Mouse (Mus musculus): ENCODE measurements at regions not wholly inside any gene's neighbourhood (a gene's known extent, or its start where the extent isn't known, plus 50 kb on each side); places are given as distances from the start of the nearest gene placed in this dataset.
A peak's percentile ranks its signal among the peaks of the same experiment; 100 is the strongest.

- no peak for DNase-seq
These were observed 412.0 kb upstream of the Pitx2 start for GRCm38 (mm10) chr3:128787686-128788085.

GRCm38 (mm10) chr3:128795931-128796330 is 403.7 kb upstream of the Pitx2 start:
- no peak for DNase-seq

- no peak for DNase-seq
These were observed 401.8 kb upstream of the Pitx2 start for GRCm38 (mm10) chr3:128797829-128798228.

DNA sequence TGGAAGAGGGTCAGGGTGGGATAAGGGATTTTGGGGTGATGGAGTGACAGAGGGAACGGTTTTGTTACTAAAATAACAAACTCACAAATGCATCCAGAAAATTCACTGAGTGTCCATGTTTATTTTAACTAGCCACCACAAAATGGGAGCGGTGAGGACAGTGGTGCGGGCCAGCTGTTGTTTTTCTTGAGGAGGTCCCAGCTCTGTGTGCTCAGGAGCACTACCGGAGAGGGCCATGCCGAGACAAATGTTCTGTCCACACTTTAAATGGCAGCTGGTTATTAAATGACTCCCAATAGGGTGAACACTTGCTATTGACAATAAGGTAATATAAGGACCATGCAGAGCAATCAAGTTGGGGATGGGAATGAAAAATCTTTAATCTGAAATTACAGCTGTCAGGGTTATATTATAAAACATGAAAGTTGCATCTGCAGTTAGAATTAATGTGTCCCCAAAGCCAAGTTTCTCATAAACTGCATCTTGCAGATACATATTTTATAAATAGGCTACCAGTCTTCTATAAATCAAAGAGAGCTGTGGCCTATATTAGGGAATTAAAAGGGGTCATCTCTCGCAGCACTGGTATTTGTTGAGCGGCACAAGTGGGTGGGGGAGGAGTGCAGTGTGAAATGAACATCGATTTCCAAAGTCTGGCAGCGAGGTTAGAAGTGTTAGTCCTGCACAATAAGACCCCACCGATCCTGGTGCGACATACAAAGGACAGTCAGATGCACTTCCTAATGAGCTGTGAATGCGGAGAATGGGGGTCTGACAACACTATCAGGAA is 370.1 kb upstream of the Pitx2 start:
- no peak for DNase-seq

DNA sequence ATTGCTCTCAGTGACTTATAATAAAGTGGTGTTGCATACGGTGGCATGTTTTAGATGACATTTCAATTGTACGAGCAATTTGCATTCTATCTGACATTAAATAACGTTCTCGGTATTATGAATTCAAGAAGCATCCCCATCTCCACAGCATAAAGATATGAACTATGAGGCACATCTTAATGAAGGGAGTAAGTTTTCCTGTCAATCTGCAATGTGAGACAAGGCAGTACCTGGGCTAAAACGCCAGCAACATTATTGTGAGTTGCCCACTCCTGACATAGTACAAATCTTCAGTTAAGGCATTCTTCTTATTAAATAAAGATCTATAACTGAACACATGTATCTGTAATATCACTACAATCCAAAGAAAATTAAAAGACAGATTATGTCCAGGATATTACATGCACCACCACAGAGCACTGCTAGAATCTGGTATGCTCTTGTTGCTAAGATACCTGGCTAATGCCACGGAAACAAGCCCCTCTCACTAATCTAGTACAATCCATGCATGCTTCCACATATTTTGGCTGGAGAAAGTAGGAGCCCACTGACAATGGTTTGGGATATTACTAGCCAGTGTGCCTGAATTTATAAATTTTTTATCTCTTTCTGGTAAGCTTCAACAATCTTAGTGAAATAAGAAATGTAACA is 349.2 kb upstream of the Pitx2 start:
- DNase-seq: no peak

DNA sequence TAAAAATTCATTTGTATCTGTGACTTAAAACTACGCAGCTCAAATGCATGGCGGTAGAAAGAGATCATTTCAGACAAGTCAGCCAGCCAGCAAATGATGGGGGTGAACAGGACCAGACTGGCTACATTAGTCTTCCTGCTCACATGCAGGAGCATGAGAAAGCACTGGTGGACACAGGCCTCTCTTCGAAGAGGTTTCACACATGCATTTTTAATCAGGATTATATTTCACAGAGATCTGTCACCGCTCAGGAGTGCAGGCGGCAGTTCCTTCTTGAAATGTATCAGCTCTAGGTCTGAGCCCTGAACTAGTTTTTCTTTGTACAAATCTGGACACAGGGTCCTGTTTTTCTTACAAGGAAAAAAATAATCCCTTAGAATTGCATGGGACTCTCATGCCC is 343.2 kb upstream of the Pitx2 start:
- no peak for DNase-seq

- DNase-seq: no peak
These were observed 317.8 kb upstream of the Pitx2 start for GRCm38 (mm10) chr3:128881685-128882444.

GRCm38 (mm10) chr3:128883636-128884195 is 316.0 kb upstream of the Pitx2 start:
- DNase-seq: no peak

GRCm38 (mm10) chr3:128886678-128887077 is 313.0 kb upstream of the Pitx2 start:
- no peak for DNase-seq

DNA sequence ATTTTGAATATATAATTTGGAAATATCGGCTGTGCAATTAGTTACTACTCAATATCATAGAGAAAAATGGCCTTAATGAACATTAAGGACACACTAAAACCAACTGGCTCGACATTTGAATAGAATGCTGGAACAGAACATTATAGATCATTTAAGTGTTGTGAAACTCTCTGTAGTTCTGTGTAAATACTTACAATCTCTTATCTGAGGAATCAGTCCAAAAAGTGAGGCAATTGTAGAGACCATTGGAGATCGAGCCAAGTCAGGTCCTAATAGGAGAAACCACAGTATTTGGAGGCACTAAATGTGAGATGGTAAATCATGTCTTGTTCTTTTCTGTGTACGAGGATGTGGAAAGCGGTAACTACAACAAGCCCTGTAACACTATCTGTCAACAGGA is 308.6 kb upstream of the Pitx2 start:
- DNase-seq: no peak

GRCm38 (mm10) chr3:128896628-128897027 is 303.1 kb upstream of the Pitx2 start:
- no peak for DNase-seq

DNA sequence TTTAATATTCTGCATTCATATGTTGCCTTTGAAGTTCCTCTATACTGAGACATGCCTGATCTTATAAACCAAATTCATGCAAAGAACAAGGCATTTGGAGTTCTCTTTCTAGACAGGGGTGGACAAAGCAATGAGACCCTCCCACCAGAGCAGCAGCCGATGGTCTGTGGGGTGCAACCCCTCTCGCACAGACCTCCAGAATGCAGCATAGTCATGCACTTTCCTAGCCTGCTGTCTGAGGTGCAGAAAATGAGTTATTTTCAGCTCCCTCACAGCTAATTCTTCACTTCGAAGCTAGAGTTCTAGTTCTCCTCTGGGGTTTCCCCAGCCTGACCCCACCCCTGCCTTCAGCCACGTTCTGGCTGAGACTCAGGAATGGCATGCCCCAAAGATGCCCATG is 288.6 kb upstream of the Pitx2 start:
- DNase-seq: no peak

DNA sequence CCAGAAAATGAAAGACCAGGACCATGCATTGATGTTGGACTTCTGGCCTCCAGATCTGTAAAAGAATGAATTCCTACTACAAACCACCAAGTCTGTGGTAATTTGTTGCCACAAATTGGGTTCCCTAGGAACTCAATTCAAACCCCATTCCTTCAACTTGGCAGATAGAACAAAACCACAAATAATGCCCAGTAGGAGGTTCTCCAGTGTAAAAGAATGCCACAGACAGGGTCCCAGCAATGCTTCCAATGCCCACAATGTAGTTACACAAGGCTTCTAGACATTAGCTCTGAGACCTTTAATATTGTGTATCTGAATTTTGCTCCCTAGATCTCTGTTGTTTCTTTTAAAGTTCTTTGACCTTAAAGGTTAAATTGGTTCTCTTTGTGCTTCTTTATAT is 278.2 kb upstream of the Pitx2 start:
- DNase-seq: no peak

DNA sequence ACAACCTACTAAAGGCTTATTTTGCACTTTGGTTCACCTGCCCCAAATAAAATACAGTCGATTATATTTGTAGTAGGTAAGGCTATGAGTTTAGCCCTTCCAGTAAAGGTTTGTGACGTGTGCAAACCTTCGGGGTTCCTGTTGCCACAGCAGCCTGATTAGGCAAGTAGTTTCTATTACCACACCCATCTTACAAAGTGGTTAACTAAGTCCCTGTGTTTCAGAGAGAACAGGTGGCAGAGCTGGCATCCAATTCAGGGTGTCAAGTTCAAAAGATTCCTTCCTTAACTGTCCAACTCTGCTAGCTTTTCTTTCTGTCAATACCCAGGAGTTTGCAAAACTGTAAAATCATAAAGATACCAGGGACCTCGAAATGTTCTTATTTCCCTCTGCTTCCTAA is 277.5 kb upstream of the Pitx2 start:
- DNase-seq: no peak

DNA sequence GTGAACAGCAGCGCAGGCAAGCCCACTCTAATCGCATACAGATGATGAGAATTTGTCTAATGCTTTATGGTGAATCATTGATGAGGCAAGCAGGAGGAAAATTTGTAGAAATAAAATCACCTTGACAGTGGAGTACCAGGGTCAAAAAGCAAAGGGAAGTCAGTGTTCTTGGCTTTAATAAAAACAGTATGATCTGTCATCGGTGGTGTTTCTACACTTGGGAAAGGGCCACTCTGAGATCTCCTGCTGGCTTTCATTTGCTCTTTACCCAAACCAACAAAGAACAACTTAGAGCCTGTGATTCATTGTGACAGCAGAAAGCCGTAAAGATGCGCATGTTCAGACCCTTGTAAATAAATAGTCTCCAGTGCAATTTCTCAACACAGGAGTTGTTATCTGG is 261.1 kb upstream of the Pitx2 start:
- DNase-seq: no peak

GRCm38 (mm10) chr3:128941156-128941555 is 258.5 kb upstream of the Pitx2 start:
- DNase-seq: no peak

DNA sequence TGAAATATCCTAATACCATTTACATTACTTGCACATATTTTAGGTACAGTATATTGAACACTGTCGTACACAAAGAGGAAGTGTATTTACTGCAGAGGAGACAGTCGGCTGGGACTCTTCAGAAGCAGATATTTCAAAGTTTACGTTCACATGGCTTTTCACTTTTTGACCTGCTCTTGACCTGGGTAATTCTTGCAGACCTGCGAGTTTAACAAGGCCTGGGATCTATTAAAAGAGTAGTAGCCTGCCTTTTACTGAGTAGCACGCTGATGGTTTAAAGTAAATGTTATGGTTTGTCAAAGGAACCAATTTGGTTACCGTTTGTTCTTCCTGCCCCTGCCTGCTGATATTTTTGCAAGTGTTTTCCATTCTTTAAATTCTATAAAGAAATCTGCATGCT is 255.0 kb upstream of the Pitx2 start:
- no peak for DNase-seq

DNA sequence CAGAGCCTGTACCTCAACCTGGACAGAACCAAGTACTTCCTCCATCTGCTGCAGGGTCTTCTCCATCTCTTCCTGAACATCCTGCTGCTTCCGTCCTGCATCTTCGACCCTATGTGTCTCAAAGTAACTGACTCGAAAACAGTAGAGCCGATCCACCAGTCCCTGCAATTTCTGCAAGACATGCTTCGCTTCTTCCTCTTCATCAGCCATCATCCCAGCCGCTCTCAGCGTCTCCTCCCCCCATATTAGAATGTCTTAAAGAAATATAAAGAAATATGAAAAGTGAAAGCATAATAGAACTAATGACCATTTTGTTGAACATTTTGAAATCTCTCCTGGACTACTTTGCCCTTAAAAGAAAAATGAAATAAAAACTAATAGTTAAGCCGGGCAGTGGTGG is 244.8 kb upstream of the Pitx2 start:
- no peak for DNase-seq

GRCm38 (mm10) chr3:128976752-128977151 is 222.9 kb upstream of the Pitx2 start:
- DNase-seq: no peak

GRCm38 (mm10) chr3:128990183-128990912 is 209.3 kb upstream of the Pitx2 start:
- peak; percentile 11 for DNase-seq

GRCm38 (mm10) chr3:129002866-129003265 is 196.8 kb upstream of the Pitx2 start:
- DNase-seq: no peak

DNA sequence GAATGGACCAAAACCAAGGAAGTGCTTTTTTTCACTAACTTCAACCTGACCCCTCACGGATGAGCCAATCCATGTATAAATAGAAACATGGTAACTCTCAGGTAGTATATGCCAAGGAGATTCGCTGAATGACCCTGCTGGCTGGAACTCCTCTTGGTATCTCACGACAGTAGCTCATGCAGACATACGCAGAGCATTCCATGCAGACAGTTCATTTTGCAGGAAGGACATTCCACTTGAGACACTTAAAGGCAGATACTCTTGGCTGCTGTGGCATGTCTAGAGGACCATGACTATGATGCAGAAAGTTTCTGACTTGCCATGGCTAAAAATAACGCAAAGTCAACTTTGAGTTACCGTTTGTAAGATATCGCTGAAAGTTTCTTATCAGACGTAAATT is 195.6 kb upstream of the Pitx2 start:
- no peak for DNase-seq

Measured in adrenal gland, adult 2 months (tissue).